Mouse (Mus musculus) thymus, adult 2 months (tissue): ENCODE data around the gene Nos1.

Source experiments
- CTCF ChIP-seq: fragments of 200-500 bp; IDR thresholded peaks from 2 replicates; pipeline ENCODE4 v1.5.1; 2012; ENCODE audit warnings: mild to moderate bottlenecking, control low read depth, low read length, moderate library complexity, borderline replicate concordance; ENCODE audit not compliant: control insufficient read depth, poor library complexity, insufficient read depth; ENCODE audit errors: extremely low read depth
- POLR2A ChIP-seq: fragments of 200-500 bp; IDR thresholded peaks from 2 replicates; pipeline ENCODE4 v1.6.1; 2012; ENCODE audit warnings: mild to moderate bottlenecking, low read length, control low read depth, moderate library complexity; ENCODE audit not compliant: control insufficient read depth, poor library complexity, insufficient read depth; ENCODE audit errors: extremely low read depth

- TF ChIP-seq POLR2A (no peak), CTCF (no peak)
These were observed 210.1 kb downstream of the Nos1 start for GRCm38 (mm10) chr5:117990957-117991356.
